Mouse (Mus musculus) liver, embryonic 12.5 days (tissue): ENCODE measurements around the gene Apba2. TPM values are rescaled to one million over a fixed set of nuclear protein-coding genes. Genes with fewer than 3 reads are reported as not detected.

Source experiments
- ATAC-seq: fragments of 200-750 bp; cut with Nextera tagmentation; 2 replicates; pipeline ENCODE4 v1.8.0; 2017; ENCODE audit warnings: moderate number of reproducible peaks, mild to moderate bottlenecking, moderate library complexity
- H3K27ac ChIP-seq: fragments of 300-500 bp; sonication (generic); 2 replicates; pipeline ENCODE4 v1.5.1; 2016; ENCODE audit warnings: mild to moderate bottlenecking
- H3K27me3 ChIP-seq: fragments of 300-500 bp; sonication (generic); replicated peaks from 2 replicates; pipeline ENCODE4 v1.6.1; 2016; ENCODE audit warnings: mild to moderate bottlenecking, moderate library complexity
- H3K36me3 ChIP-seq: fragments of 300-500 bp; sonication (generic); 2 replicates; pipeline ENCODE4 v1.6.1; 2016; ENCODE audit warnings: mild to moderate bottlenecking, moderate library complexity
- H3K4me1 ChIP-seq: fragments of 300-500 bp; sonication (generic); 2 replicates; pipeline ENCODE4 v1.6.1; 2016
- H3K4me2 ChIP-seq: fragments of 300-500 bp; sonication (generic); 2 replicates; pipeline ENCODE4 v1.6.1; 2016; ENCODE audit warnings: mild to moderate bottlenecking, moderate library complexity
- H3K4me3 ChIP-seq: fragments of 300-500 bp; sonication (generic); 2 replicates; pipeline ENCODE4 v1.5.1; 2016; ENCODE audit warnings: mild to moderate bottlenecking, moderate library complexity
- H3K9ac ChIP-seq: fragments of 300-500 bp; sonication (generic); 2 replicates; pipeline ENCODE4 v1.6.1; 2016; ENCODE audit warnings: mild to moderate bottlenecking, moderate library complexity
- H3K9me3 ChIP-seq: fragments of 300-500 bp; sonication (generic); replicated peaks from 2 replicates; pipeline ENCODE4 v1.6.1; 2016; ENCODE audit warnings: mild to moderate bottlenecking, moderate library complexity
- whole genome bisulfite sequencing: fragments of 180-500 bp; shearing (Covaris S2); methylation state at CpG from one replicate; pipeline ENCODE4 v1.1.7; 2016; ENCODE audit not compliant: insufficient replicate concordance; 5-methylcytosine and 5-hydroxymethylcytosine counted together
- polyA plus RNA-seq: library from polyadenylated mRNA; unstranded; fragments of >200 nt; fragmentation: Nextera tagmentation; extraction: Ambion mirVana; gene quantifications from 2 replicates; pipeline ENCODE4 v1.2.1, GENCODE M21; 2016

The Apba2 gene
- polyA plus RNA-seq, result 0.12 and 0.18 TPM in 2 replicates

DNA sequence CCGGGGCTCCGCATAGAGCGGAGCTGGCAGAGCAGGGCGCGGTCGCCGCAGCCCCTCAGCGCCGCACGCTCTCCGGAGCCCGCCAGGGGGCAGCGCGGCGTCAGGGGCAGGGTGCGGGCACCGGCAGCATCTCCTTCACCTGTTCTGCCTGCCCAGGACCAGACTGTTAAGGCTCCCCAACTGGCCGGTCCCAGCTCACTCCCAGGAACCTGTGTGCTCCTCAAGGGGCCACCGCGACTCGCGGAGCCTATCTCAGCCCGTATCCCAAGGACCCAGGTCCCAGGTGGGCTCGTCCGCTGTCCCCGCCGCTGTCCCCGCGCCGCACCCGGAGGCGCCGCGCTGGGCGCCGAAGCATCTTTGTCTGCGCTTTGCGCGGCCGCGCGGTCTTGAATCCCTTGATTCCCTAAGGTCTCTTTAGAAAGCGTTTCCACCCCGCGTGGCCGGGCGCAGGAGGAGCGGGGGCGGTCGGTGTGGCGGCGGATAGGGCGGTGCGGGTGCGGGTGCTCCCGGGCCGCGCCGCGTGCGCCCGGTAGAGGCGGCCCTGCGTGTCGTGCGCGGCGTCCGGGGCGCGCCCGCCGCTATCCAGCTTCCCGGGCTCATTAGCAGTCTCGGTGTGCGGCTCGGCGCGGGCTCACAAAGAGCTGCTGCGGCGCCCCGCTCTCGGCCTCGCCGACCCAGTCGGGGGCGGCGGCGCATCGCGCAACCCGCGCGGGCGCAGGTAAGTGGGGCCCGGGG lies at the start of gene Apba2:
Apba2 (plus strand) TSS at position 171 of the 735 bp plus-strand sequence.
- Histone ChIP-seq H3K4me2 (peak within 1 kb of the TSS; percentile 67), H3K9me3 (0 out of 2 replicates have a peak, but pooled peaks cover 2% of the 10 kb centered on the region), H3K9ac (no peak within 1 kb of the TSS), H3K27me3 (peaks cover 47% of the 10 kb centered on the region), H3K4me3 (peak within 1 kb of the TSS; percentile 46), H3K36me3 (no peaks in the 10 kb centered on the region), H3K4me1 (no peaks in the 10 kb centered on the region), H3K27ac (no peak within 1 kb of the TSS)
- 2% methylated on average over 83 of the region's 96 CpGs for WGBS
- ATAC-seq, result no peak

DNA sequence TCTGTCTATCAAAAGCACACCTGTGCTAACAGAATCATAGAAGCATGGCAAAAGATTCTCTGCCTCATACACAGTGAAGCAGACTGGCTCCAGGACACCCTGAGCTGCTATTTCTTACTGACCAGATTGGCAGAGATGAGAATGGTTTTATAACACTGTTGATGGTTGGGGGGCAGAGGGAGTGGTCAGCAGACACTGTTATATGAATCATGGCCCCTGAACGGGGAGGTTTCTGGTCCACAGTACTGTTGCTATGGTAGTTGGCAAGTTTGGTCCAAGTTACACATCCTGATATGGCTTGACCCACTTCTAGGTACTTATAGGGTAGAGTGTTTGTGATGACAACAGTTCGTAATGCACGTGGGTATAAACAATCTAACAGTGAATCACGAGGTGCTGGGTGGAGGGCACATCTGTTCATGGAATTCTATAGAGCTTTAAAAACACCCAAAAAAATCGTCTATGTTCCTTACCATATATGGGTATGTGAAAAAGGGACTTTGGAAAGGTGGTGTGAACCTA lies 49.6 kb upstream of the Apba2 start:
- Histone ChIP-seq H3K4me3 (no peak overlapping the region), H3K9me3 (no peaks in the 10 kb centered on the region), H3K9ac (no peak overlapping the region), H3K27me3 (no peaks in the 10 kb centered on the region), H3K4me2 (no peak overlapping the region), H3K4me1 (no peaks in the 10 kb centered on the region), H3K27ac (no peak overlapping the region), H3K36me3 (no peaks in the 10 kb centered on the region)
- WGBS, result 67% methylated on average over 5 of the region's 5 CpGs
- ATAC-seq, result no peak

DNA sequence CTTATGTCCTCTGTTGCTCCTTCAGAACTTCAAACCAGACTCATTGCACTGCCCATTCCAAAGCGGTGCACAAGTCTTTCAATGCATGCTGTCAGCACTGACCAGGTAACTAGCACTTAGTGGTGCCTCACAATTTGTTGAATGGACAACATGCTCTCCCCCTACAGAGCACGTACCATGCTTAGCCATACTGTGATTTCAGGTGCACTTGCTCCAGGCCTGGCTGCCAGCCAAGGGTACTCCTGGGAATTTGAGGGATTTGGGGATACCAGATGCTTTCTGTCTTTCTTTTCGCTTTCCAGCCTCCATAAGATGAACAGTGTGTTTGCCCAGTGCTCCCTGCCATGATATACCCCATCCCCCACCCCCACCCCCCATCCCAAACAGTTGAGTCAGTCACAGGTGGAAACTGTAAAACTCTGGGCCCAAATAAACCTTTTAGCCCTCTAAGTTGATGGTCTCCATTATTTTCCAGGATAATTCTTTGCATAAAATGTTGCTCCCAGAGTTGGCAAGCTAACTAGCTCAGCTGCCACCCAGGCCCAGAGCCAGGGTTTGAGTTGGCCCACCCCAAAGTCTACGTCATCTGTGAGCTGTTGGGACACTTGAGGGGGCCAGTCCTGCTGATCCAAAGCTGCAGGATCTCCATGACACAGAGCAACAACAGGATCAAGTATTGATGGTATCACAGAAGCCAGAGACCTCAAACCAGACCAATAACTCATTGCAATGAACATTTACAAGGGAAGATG lies 48.9 kb upstream of the Apba2 start:
- ATAC-seq, result no peak
- WGBS, result 62% methylated on average over 4 of the region's 4 CpGs
- no peaks in the 10 kb centered on the region for H3K36me3 ChIP-seq

DNA sequence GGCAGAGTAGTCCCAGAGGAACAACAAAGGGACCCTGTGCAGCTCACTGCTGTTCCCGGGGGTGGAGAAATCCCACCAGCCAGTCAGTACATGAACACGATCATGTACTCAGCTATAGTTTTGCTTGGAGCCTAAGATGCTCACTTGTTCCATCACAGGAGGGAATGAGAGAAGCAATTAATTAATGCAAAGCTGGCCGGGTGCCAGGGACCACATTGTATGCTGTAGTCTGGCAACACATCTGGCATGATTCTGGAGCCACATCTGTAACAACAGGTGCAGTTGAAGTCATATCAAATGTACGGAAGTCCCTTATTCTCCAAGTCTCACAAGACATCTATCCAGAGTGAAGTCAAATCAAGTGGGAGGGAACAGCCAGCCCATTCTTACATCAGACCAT lies 45.3 kb upstream of the Apba2 start:
- no peaks in the 10 kb centered on the region for H3K9me3 ChIP-seq
- no peak overlapping the region for H3K27ac ChIP-seq
- H3K36me3 ChIP-seq, result no peaks in the 10 kb centered on the region
- ATAC-seq, result no peak
- H3K27me3 ChIP-seq, result no peaks in the 10 kb centered on the region
- H3K9ac ChIP-seq, result no peak overlapping the region
- no peaks in the 10 kb centered on the region for H3K4me1 ChIP-seq
- H3K4me3 ChIP-seq, result no peak overlapping the region
- WGBS, result 65% methylated on average over 4 of the region's 4 CpGs
- no peak overlapping the region for H3K4me2 ChIP-seq

More for the DNA sequence above, 48.9 kb upstream of the Apba2 start:
- no peaks in the 10 kb centered on the region for H3K27me3 ChIP-seq
- H3K4me2 ChIP-seq, result no peak overlapping the region
- H3K4me1 ChIP-seq, result no peaks in the 10 kb centered on the region
- no peak overlapping the region for H3K27ac ChIP-seq
- H3K4me3 ChIP-seq, result no peak overlapping the region
- no peak overlapping the region for H3K9ac ChIP-seq
- no peaks in the 10 kb centered on the region for H3K9me3 ChIP-seq

DNA sequence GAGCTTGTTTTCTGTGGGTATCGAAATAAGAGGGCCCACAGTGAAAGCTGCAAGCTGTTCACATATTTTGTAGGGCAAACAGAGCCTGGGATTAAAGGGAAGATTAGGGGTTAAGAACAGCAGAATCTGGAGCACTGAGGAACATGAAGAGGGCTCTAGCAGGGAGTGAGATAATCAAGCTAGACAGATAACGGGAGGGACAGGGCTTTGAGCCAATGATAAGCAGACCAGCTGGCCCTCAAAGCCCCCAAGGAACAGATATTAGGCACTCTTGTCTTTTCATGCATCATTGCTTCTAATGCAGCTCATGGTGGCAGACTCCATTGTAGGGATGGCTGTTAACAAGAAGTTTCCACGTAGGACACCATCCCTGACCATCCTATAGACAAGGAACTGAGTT lies 44.8 kb upstream of the Apba2 start:
- no peak overlapping the region for H3K4me2 ChIP-seq
- H3K9ac ChIP-seq, result no peak overlapping the region
- no peaks in the 10 kb centered on the region for H3K9me3 ChIP-seq
- H3K27ac ChIP-seq, result no peak overlapping the region
- no peak for ATAC-seq
- H3K36me3 ChIP-seq, result no peaks in the 10 kb centered on the region
- WGBS, result 57% methylated on average over 3 of the region's 3 CpGs
- H3K27me3 ChIP-seq, result no peaks in the 10 kb centered on the region
- no peaks in the 10 kb centered on the region for H3K4me1 ChIP-seq
- no peak overlapping the region for H3K4me3 ChIP-seq

DNA sequence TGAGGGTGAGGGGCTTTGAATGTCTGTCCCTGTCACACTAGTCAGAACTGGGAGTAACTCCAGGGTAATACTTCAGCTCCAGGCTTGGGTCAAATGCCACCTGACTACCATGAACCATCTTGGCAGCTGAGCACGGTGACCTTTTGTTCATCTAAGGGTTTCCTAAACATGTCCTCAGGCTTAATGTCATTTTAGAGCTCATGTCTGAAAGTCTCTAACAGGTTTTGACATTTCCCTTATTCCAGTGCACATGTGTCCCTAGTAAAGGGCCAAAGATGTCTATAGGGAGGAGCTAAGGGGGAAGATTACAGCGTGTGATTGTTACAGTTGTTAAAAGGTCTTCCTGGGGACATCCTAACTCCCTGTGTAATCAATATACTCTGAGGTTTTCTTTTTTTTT lies 43.7 kb upstream of the Apba2 start:
- 62% methylated on average over 2 of the region's 2 CpGs for WGBS
- H3K9ac ChIP-seq, result no peak overlapping the region
- H3K9me3 ChIP-seq, result no peaks in the 10 kb centered on the region
- no peak overlapping the region for H3K4me2 ChIP-seq
- no peaks in the 10 kb centered on the region for H3K4me1 ChIP-seq
- no peak for ATAC-seq
- H3K27me3 ChIP-seq, result no peaks in the 10 kb centered on the region
- H3K36me3 ChIP-seq, result no peaks in the 10 kb centered on the region
- H3K27ac ChIP-seq, result no peak overlapping the region
- H3K4me3 ChIP-seq, result no peak overlapping the region

DNA sequence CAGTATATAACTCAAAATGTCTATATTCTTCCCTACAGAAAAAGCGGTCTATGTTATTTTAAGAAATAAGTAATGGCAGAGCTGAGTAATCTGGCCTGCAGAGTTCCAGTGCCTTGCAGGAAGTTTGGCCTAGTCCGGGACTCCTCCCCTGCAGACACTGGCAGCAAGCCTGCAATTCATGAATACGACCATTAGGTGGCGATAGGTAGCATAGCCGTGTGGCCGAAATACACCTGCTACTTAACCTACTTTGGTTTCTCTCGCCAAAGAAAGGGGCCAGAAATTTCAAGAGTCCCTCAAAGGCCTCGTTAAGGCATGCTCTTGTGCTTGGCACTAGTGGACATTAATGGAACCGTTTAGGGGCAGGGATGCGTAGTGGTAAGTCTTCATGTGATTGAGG lies 4.1 kb upstream of the Apba2 start:
- Histone ChIP-seq H3K36me3 (no peaks in the 10 kb centered on the region), H3K4me3 (no peak overlapping the region), H3K4me1 (no peaks in the 10 kb centered on the region), H3K27me3 (peaks cover 24% of the 10 kb centered on the region), H3K27ac (no peak overlapping the region), H3K4me2 (no peak overlapping the region), H3K9me3 (0 out of 2 replicates have a peak, but pooled peaks cover 2% of the 10 kb centered on the region), H3K9ac (no peak overlapping the region)
- 25% methylated on average over 10 of the region's 10 CpGs for WGBS
- no peak for ATAC-seq

DNA sequence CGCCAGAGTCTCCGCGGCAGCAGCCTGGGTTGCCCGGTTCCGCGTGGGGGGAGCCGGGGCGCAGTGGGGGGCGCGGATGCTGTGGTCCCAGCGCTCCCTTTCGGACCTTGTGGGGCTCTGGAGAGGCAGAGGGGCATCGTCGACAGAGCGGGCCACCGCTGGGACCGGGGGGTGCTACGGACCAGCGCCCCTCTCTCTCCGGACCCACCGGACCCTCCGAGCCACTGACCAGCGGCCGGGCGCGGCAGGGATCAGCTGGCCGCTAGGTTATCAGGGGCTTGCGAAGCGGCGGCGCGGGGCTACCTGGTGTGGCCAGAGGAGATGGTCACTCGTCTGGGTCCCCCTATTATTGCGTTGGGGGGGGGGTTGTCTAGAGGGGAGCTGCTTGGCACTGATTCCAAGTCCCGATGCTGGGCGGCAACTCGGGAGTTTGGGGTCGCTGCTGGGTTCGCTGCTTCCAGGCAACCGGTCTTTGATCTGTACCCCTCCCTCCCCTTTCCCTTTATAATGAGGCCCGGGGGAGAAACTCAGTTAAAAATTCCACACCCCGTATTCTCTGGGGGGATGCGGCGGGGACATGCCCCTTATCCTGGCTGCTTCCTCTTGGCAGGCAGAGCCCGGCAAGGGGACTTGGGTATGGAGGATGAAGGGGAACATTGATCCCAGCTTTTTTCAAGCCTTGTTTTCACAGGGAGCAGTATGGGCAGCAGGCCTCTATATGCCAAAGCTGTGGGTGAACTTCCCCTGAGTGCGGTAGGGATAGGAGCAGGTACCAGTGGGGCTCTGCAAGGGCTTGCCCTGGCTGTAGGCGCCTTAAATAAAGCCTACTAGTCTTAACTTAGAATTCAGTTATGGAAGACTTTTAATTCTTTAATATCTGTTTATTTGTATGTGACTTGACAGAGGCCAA lies 1.0 kb downstream of the Apba2 start:
- no peaks in the 10 kb centered on the region for H3K36me3 ChIP-seq
- 0 out of 2 replicates have a peak, but pooled peaks cover under 1% of the 10 kb centered on the region for H3K9me3 ChIP-seq
- no peak overlapping the region for H3K27ac ChIP-seq
- peak overlapping the region; percentile 67 for H3K4me2 ChIP-seq
- ATAC-seq, result no peak
- H3K27me3 ChIP-seq, result peaks cover 47% of the 10 kb centered on the region
- WGBS, result 8% methylated on average over 39 of the region's 47 CpGs
- no peaks in the 10 kb centered on the region for H3K4me1 ChIP-seq
- H3K9ac ChIP-seq, result no peak overlapping the region
- peak overlapping the region; percentile 46 for H3K4me3 ChIP-seq

DNA sequence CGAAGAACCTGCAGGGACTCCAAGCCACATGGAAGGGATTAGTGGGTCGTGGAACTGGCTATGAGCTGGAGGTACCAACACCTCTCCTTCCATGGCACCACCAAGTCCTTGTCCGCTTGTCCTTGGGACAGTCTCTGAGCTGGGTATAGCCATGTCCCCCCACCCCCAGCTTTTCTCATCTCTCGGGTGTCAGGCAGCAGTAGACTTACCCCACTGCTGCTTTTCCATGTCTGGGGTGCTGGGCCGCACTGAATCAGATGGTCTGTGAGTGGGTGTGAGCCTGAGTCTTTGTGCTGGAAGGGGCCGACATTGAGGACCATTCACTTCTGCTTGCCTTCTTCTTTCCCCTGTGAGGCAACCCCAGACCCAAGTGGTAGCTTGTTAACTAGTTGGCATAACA lies 2.1 kb downstream of the Apba2 start:
- H3K9me3 ChIP-seq, result no peaks in the 10 kb centered on the region
- H3K36me3 ChIP-seq, result no peaks in the 10 kb centered on the region
- H3K4me3 ChIP-seq, result no peak overlapping the region
- 45% methylated on average over 6 of the region's 6 CpGs for WGBS
- H3K4me2 ChIP-seq, result no peak overlapping the region
- no peaks in the 10 kb centered on the region for H3K4me1 ChIP-seq
- no peak overlapping the region for H3K9ac ChIP-seq
- H3K27me3 ChIP-seq, result peaks cover 47% of the 10 kb centered on the region
- no peak for ATAC-seq
- H3K27ac ChIP-seq, result no peak overlapping the region

DNA sequence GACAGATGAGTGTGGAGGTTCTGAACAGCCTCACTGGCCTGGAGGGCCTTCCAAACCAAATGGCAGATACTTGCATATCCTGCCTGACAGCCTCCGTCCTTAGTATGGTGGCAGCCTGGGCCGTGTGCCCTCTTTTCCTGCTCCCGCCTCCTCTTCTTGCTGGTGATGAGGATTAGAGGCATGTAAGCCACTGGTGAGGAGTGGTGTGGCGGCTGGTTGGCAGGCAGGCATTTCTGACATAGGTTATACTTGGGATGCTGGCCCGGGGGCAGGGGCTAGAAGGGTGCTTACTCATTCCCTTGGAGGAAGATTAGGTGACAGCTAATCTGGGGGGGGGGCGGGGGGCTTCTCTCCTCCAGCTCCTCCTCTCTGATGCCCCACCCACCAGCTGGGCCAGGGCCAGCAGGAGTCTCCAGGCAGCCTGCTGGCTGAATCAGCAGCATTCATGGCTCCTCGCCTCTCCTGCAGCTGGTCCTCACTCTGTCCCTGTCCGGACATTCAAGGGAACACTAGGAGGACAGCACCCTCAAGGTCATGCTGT lies 3.3 kb downstream of the Apba2 start:
- H3K27me3 ChIP-seq, result peaks cover 47% of the 10 kb centered on the region
- 22% methylated on average over 8 of the region's 8 CpGs for WGBS
- ATAC-seq, result no peak
- H3K4me3 ChIP-seq, result no peak overlapping the region
- H3K9ac ChIP-seq, result no peak overlapping the region
- no peaks in the 10 kb centered on the region for H3K36me3 ChIP-seq
- no peak overlapping the region for H3K27ac ChIP-seq
- H3K4me1 ChIP-seq, result no peaks in the 10 kb centered on the region
- no peaks in the 10 kb centered on the region for H3K9me3 ChIP-seq
- no peak overlapping the region for H3K4me2 ChIP-seq

DNA sequence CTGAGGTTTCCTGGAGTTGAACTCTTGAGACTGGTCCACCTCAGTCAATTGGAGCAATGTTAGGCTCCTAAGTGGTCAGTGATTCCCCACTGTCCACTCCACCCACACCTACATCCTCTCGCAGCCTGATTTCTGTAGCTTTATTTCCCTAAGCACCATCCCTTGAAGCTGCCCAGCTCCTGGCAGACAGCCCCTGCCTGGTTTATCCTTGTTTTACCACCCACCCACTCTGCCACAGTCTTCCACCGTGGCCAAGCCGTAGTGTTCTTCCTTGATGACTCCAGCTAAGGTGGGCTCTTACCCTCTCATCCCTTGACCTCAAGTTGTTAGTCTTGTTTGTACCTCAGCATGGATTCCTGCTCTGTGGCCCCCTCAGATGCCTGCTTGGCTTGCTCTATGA lies 4.1 kb downstream of the Apba2 start:
- ATAC-seq, result no peak
- WGBS, result 79% methylated on average over 3 of the region's 3 CpGs
- Histone ChIP-seq H3K36me3 (no peaks in the 10 kb centered on the region), H3K4me1 (no peaks in the 10 kb centered on the region), H3K4me3 (no peak overlapping the region), H3K27ac (no peak overlapping the region), H3K4me2 (no peak overlapping the region), H3K9ac (no peak overlapping the region), H3K9me3 (no peaks in the 10 kb centered on the region), H3K27me3 (peaks cover 41% of the 10 kb centered on the region)
